Mouse (Mus musculus): ENCODE measurements around the gene Gin1.

DNA sequence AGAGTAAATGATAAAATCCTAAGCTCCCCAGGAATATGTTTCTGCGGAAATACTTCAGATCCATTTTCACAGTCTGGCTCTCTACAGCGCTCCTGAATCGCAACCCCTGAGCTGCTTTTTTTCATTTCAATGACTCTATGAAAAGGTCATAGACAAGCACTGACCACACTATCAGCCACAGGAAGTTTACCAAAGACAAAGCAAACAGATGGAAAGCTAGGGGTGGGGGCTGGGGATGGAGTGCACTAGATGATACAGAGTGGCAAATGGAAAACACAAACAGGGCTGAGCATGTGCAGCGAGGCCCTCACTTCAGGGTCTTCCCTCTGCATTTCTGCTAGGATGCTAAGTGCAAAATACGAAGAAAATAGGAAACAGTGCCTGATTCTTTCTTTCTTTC, 52.2 kb downstream of the Gin1 start:
- TF ChIP-seq CTCF (IDR thresholded peaks at IDR 0.05; ENCODE audit: borderline replicate concordance, insufficient read depth, low read depth, low read length): no peak
- no peak for TF ChIP-seq POLR2A (IDR thresholded peaks at IDR 0.05; ENCODE audit: borderline replicate concordance, insufficient read depth, low read length)
